Mouse (Mus musculus) thymus, postnatal 25 days (tissue): ENCODE measurements at regions not wholly inside any gene's neighbourhood (a gene's known extent, or its start where the extent isn't known, plus 50 kb on each side); places are given as distances from the start of the nearest gene placed in this dataset.

ENCODE experiments used
- DNase-seq: peaks from one replicate; pipeline ENCODE4 v3.0.0; 2022

DNA sequence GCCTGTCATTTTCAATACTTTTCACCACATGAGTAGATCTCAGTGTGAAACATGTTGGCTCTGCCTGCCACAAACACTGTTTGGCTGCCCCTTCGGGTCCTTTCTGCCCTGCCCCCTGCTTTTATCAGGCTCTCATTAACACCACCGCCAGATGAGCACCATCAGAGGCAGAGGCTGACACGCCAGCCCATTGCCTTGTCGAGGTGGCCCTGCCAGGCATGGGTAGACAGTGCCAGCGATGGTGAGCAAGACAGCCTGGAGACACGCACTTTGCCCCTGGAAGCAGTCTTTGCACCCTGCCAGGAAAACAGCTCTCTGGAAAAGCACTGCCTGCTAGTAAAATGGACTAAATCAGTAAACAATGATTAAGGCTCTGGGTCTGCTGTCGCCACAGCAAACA is 158.2 kb downstream of the Gm10295 start:
- no peak for DNase-seq

DNA sequence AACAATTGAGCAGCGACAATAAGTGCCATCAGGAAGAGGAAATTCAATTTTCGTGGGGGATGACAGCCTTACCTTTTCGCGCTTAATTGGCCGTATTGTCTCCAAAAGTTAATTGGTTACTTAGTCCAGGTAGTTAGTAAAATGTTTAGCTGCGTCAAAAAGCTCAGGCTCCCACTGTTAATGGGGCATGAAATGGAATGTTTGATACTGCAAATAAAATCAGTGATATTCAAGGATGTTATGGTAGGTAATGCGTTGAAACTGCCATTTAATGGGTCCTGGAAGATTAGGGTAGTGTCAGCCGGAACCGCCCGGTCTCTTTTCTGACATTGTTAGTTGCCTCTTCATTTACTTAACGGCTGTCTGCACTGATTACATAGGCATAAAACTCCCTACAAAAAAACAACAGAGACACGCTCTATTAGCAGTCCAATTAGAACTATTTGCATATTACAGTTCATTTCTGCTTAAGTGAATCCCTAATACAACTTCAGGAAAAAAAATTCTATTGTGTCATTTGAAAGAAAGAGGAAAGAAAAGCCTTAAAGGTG is 161.0 kb downstream of the Gm10295 start:
- no peak for DNase-seq

DNA sequence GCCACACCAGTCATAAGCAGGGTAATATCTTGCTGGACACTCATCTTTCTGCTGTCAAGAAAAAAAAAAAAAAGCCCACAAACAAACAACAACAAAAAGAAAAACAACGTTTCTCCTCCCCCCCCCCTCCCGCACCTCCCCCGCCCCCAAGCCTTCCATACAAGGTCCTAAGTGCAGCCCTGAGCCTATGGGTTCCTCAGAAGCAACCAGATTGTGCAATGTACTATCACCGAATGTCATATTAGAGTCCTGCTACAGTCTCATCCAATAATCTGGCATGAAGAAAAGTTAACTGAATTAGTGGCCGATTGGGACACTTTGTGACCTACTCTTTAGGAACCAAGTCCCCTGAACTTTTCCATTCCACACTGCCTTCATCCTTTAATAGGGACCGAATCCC is 161.5 kb downstream of the Gm10295 start:
- DNase-seq, result no peak

DNA sequence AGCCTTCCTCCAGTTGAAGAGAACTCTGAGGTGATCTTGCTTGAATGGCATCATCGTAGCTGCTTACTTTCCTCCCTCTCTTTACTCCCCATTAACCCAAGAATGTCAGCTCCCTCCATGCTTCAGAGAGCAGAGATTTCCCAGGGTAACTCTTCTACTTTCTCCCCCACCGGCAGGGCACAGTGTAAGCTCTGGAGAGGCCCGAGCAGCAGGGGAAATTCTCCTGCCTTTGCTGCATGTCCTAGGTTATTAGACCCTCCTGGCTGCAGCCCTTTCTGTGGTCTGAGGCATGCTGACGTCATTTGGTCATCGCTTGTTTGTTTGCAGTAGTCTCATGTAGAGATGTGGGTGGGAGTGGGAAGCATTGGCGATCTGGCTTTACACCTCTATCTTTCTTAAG is 163.2 kb downstream of the Gm10295 start:
- DNase-seq, result no peak

DNA sequence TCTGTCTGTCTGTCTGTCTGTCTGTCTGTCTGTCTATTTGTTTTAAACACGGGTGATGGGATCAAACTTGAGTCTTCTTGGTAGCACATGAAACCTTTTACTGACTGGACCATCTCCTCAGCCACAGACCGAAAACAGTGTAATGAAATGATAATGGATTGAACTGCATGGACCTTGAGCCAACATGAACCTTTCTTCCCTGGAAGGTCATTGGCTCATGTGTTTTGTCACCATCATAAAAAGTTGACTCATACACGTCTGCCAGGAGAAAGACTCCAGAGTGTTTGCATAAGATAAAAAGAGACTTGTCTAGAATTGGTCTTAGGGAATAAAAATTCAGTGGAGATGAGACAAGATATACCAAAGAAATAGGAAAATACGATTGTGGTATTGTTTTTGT is 176.4 kb downstream of the Gm10295 start:
- DNase-seq, result no peak

DNA sequence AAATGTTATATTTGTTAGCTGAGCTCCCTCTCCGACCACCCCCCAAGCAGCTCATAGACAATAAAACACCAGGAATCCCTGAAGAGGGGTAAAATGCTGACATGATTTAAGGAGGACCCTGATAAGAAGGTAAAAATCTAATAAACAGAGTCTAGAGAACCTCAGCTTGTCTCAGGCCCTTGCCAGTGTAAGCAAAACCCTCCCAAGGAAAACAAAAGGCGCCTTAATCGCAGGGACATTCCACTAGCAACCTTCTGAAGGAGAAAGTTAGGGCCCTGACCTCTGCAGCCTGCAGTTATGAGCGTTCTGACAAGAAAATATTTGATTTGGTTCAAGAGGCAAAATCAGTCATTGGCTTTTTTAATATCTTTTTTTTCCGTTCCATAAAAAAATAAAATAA is 212.2 kb downstream of the Gm10295 start:
- DNase-seq, result no peak

DNA sequence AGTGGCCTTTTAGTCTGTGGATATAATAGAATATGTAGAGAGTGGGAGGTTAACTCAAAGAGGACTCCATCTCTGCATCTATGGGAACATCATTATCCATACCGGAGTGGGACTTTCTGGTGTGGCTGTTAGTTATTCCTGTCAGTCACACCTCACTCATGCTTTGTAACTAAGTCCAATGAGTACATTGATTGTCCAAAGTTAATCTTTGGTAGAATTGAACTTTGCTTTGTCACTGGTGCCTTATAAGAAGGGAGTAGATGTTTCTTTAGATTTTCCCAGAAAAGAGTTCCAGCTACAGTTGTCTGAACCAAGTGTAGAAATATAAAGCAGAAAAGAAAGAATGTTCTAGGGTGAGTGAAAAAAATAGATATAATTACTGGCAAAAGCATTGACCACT is 221.3 kb downstream of the Gm10295 start:
- no peak for DNase-seq

DNA sequence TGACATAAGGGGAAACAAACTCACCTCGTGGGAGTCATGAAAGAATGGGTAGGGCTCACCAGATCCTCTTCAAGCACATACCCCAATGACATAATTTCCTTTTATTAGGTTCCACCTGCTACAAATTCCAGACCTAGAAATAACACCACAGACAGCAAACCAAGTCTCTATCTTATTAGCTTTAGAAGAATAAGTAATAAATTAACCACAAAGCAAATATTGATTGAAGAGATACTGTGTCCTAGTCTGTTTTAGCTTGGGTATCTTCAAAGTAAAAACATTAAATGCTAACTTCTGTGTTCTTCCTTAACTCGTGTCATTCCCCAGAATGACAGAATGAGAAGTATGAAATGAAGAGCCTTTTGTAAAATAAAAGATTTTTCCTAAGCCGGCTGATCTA is 222.4 kb downstream of the Gm10295 start:
- DNase-seq, result no peak

DNA sequence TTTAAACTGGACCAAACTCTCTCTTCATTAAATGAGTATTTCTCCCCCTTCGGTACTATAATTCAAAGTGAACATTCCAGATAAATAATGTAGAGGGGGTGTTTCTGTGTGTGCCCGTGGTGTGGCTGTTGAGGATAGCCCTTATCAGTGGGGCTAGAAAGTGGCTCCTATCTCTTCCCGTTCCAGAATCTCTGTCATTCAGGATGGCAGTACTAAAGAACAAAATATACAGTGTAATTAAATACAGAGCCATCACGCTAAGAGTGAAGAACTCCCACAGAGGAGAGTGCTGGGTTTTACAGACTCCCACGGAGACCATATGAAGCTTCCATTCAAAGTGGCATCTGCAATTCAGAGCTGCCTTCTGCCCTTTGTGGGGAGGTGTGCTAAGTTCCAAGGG is 229.8 kb downstream of the Gm10295 start:
- no peak for DNase-seq

DNA sequence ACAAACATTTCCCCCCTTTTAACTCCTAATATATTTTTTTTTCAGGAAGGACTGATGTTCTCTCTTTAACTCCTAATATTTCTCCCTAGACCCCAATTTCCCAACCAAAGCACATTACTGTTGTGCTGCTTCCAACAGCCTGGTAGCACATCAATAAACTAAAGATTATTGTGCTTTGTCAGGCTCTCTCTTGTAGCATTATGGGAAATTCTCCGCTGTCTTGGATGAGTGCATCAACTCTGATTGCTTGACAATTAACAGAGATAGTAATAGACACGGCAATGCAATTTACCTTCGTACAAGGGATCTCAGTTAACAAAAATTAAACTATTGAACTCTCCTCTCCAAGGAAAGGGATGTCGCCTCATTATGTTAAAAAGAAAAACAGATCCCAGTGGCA is 230.3 kb downstream of the Gm10295 start:
- DNase-seq, result no peak

DNA sequence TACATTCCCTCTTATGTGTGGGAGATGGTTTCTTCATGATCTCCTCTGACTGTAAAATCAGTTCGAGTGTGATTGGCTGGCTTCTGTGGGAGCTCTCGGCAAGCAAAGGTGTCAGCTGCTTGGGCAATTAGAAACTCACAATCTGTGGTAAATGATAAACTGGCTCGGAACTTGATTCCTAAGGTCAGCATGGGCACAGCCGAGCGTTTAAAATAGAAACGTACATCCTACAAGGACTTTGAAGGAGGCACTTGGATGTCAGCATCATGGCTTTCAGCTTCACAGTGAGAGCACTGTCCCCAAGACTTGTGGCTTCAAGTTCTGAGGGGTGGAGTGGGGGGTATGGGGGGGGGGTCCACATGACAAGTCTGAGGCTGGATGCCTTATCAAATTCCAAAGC is 231.3 kb downstream of the Gm10295 start:
- no peak for DNase-seq

DNA sequence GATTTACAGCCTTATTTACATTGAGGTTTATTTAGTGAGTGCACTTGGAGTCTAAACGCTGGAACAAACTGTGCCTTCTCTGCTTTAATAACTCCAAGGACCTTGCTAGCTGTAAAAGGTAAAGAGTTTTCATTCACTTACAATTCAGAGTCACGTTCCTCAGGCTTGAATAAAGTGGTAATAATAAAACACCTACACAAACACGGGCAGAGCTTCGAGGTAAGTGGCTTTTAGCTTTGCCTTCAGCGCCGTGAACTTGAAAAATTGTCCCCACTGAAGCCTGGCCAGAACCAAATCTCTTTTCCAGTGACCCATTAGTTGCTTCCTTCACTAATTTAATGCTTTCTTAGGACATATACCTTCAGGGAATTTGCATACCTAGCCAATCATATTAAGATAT is 244.2 kb downstream of the Gm10295 start:
- DNase-seq, result no peak

DNA sequence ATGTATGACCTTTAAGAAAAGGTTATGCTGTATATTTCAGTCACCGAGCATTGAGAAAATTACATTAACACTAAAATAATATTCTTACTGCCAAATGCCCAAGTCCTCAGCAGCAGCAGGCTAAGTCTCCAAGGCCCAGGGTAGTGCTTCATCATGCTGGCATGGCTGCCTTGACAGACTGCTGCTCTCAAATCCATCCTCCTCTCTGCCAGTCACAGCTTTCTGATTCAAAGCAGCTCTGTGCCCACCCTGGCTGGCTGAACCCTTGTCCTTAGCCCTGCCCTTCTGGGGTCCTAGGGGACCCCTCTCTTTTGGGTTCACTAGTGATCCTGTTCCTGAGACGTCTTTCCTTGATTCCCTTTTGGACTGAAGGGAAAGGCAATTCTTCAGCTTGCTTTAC is 251.0 kb downstream of the Gm10295 start:
- DNase-seq, result no peak

DNA sequence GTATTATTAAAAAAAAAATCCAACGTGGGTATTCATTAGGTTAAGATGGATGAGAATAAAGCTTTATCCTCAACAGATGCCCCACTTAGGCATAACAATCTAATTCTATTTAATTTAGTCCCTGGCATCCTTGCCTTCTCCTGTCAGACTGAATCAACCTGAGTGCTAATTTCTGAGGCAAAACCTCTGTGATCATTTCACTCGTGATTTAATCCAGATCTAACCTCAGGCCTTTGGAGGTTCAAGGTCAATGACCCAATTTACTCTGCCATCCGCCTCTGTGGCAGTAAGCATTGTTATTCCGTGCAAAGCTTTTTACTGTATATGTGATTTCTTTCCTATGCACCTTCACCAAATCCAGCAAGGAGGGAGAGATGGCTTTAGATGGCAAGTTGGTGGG is 253.0 kb downstream of the Gm10295 start:
- no peak for DNase-seq

DNA sequence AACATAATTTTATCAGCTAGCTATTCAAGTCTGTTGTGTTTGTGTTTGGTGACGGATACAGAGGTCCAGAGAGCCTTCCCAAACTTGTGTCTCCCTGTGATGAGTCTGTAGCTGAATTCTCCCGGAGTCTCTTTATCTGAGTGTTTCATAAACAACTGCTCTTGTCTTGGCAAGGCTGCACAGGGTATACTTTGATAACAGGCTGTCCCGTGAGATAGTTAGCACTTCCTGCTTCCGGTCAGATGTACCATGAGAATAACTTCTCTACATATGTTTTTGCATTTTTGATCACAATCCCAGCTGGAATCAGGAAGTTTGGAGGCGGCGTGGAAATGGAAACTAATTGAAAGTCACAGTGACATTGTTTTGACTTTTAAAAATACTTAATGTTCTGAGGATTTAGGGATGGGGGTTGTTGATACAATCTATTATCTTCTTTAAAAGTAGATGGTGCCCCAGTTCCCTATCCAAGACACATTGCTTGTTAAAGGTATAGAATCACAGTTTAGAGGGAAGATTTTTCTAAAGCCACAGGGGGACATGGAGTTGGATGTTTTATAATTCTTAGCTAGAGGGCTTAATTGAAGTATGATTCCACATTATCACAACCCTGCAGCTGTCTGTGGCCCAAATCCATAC is 257.9 kb downstream of the Gm10295 start:
- DNase-seq, result no peak

DNA sequence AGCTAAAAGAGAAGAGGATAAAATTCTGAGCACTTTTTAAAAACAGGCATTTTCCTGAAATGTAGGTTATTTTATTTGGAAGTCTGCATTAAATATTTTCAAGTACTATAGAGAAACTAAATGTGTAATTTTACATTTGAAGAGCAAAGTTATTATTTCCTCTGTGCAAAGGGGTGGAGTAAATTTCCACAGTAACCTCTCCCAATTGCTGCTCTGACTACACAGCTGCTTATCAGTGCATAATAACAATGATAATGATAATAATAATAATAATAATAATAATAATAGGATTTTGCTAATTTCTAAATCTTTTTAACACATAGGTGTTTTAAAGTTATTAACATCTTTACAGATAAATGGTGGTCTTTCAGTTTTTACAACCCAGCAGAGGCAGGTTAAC is 258.5 kb downstream of the Gm10295 start:
- no peak for DNase-seq

DNA sequence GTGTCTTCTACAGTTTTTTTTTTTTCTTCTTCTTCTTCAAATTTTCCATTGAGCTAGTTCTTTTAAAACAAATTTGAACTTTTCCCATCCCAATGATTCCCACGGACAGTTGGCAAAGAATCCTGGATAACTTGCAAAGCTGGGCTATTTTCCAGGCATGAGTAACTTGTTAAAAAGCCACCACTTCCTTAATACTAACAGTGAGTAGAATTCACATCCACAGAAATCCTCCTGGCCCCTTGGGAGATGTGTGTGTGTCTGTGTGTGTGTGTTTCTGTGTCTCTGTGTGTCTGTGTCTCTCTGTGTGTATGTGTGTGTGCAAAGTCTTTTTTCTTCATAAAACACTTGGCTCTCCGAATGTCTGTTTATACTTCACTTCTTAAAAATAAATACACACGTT is 259.0 kb downstream of the Gm10295 start:
- no peak for DNase-seq

DNA sequence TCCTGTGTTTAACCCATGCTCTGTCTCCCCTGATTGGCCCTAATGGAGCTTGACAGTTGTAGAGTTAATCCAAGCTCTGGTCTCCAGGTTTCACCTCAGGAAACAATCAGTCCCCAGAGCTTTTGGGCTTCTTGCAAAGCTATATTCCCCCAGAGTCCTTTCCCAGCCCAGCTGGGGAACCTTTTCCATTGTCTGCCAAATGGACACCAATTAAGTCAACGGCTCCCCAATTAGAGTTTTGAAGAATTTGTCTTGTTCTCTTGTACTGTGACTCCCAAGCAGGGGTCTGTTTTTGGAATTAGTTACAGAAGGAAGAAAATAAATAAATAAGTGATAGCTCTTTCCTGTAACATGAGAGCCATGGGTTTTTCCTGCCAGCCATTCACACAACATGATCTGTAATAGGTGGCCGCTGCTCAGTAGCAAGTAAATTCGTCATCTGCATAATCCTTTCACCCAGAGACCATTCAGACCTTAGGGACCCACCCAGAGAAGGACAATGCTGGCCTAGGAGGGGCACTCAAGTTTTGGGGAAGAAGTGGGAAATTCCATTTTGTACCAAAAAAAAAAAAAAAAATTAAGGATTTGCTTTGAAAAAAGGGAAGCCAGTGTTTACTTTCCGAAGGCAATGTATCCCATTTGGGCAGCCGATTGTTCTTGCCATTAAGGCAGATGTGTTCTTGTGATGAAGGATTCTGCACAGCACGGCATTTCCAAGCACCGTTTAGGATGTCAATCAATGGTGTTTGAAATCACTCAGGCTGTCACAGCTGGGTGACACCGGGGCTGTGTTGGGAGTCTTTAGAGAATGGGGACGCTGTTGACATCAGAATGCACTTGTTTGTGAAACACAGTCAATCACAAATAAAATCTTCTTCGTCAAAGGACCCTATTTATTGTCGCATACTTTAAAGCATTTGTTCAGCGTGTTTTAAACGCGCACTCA is 286.6 kb downstream of the Gm10295 start:
- DNase-seq, result no peak

DNA sequence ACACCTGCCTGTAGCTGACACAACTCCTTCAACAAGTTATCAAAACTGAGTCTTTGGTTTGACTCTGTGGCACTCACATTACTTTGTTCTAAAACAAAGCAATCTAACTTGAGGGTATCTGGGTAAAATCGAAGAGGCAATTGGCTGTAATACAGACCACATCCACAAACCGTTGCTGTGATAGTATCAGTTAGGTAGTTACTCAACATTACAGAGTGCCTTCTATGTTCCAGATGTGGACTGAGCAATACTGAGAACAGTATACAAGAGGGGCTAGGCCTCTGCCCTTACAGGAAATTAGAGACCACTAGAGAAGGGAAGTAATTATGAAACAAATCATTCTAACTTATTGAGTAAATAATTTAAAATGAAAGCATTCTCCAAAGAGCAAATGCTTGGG is 300.5 kb downstream of the Gm10295 start:
- no peak for DNase-seq

DNA sequence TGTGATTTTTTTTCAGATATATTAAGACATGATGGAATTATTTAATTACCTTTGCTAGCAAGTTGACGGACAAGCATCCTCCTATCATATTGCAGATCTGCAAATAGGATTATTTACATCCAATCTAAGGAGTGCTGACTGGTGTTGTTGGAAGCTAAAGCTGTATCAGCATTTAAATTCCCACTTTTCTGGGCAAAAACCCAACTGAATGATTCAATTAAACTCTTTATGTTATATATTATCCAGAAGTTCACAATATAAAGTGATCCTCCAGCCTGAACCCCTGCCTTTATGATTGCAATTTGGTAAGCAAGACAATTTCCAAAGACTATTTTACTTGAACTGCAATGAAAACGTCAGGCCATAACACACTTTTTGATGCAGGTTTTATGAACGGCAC is 304.1 kb downstream of the Gm10295 start:
- DNase-seq, result no peak

DNA sequence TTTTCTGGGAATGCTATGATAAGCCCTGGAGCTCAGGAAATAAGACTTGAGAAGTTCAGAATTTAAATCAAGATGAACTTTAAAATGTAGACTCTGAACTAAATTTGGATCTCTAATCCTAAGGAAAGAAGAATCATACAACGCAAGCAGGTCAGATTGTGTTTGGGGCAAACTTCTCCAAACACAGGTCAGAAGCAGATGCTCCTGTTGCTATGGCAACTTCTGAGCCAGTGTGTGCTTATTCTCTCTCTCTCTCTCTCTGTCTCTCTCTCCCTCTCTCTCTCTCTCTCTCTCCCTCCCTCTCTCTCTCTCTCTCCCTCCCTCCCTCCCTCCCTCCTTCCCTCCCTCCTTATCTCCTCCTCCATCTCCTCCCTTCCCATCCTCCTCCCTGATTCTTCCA is 304.7 kb downstream of the Gm10295 start:
- no peak for DNase-seq

DNA sequence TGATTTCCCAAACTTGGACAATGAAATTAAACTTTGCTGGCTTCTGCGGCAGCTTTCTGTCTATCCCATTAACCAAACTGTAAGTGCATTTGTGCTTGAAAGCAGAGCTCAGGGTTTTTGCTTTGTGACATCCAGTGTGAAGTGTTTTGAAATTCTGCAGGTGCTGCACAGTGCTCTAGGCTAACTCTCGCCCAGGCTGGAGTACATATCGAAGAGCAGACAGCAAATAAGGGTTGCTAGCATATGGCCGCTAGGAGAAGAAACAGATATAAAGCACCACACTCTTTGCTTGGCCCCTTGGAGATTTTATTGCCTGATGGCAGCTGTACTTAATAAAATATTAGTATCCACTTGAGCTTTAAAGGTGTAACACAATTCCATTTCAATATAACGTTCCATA is 307.5 kb downstream of the Gm10295 start:
- no peak for DNase-seq

DNA sequence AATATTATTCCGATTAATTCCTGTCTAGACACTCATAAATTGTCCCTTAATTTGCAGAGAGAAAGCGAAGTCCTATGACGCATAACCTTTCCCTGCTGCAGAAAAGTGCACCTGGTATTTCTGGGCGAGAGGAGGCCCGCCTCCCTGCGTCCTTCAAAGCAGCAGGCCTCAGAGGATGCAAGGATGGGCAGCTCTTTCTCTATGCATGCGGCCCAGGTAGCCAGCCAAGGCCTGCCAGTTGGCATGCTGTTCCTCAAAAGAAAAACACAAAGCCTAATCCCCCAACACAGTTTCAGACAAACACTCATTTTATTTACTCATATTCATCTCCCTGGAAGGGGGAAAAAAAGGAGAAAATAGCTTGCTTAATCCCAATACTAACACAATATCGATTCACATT is 308.2 kb downstream of the Gm10295 start:
- DNase-seq, result no peak

DNA sequence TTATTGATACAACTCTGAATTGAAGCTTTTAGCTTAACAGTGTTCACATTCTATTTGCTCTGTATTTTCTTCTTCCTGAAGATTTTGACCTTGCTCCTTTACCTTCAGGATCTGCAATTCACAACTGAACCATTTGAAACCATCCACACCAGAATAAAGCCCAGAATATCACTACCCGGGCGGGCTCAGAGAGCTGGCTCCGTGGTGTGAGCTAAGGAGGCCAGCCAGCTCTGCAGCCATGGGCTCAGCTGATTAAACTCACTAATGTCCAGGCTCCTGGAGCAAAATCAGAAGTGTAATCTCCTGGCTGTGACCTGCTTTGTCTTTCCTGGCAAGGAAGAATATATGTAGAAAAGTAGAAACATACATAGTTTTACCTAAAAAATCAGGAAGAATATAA is 309.9 kb downstream of the Gm10295 start:
- no peak for DNase-seq
